Mouse (Mus musculus) left cerebral cortex, postnatal 36 days (tissue): ENCODE measurements around the gene Slc25a53. TPM values are rescaled to one million over a fixed set of nuclear protein-coding genes. Genes with fewer than 3 reads are reported as not detected.

Source experiments
- DNase-seq, 2 experiments: peaks; one replicate each; pipeline ENCODE4 v3.0.0; 2021 to 2022; ENCODE audit warnings: low spot score in 2 of 2, mixed read lengths in 1 of 2
- intact Hi-C: fragments of 180-260 bp; cut with DNase I; formaldehyde crosslinking; loops from one replicate; pipeline ENCODE4 v1.15.1; 2025
- total RNA-seq, 2 experiments: library from RNA; stranded (reverse); gene quantifications; 2 replicates each; pipeline ENCODE4 v1.2.3; 2021

The Slc25a53 gene
- total RNA-seq, result 10 to 100 TPM; 21.7 to 33.0 TPM

DNA sequence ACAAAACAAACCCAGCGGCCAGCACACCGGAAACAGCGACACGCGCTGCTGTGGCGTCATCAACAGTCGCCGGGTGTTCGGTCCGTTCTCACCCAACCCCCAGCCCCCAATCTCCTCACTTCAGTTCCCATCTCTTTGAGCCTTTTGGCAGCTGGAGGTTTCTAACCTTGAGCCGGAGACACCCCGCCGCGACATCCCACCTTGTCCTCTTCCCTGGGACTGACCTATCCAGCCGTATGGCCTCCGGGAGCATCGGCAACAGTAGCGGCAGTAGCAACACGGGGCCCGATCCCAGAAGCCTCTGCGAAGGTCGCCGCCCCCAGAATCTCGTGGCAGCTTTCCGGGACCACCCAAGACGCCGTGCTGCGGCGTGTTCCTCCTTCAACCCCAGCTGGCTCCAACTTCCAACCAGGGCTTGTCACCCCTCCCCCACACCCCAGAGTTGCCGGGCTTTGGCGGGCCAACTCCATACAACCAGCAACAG lies at the start of gene Slc25a53:
Slc25a53 (minus strand) TSS at position 303 of the 484 bp plus-strand sequence.
- intact Hi-C loops, result no loop called here
- peak; percentile 85 to 86 for DNase-seq

DNA sequence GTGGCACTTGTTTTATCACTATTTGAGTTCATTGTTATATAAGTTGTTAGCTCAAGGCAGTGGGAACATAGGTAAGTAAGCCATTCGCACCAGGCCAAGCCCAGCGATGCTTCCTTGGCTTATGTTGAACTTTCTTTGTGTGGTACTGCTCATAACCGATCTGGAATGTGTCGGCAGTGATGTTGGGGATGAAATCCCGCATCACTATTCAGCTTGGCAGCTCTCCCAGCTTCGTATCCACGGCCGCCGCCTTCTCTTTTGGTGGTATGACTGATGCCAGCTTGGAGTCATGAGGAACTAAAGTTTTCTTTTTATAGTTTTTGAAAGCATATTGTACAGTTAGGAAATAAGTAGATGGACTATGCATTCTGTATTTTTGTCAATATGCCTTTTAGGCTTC lies 25.1 kb upstream of the Slc25a53 start:
- intact Hi-C loops, result no loop called here
- DNase-seq, result peak; percentile 24 to 50

DNA sequence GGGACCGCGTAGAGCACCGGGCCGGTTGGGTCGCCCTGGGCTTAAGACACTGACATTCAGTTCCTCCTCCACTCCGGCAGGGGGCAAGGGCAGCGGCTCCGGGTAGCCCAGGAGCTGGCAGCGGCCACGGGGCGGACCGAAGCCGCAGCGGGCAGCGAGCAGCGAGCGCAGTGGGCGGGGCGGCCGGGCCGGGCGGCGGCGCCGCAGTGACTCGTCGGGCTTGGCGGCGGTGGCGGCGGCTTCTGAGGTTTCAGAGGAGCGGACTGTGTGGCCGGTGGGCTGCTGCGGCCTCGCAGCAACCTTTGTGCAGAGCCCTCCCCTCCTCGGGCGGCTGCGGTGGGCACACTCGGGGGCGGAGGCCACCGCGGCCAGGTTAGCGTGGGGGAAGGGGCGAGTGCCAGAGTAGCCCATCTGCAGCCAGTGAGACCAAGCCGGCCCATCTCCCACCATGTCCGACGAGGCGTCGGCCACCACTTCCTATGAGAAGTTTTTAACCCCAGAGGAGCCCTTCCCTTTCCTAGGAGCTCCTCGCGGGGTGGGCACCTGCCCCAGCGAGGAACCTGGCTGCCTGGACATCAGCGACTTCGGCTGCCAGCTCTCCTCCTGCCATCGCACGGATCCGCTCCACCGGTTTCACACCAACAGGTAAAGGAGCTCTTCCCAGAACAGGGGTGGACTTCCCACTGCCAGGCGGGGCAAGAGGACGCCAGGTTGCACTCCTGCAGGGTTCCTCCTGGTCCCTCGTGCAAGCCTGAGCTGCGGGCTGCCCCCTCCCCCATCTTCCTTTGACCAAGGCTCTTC lies 11.5 kb upstream of the Slc25a53 start, which contains the start of gene Fam199x:
Fam199x (plus strand) TSS at position 170 of the 801 bp plus-strand sequence.
- intact Hi-C loops, result no loop called here
- DNase-seq, result peak; percentile 65 to 73

DNA sequence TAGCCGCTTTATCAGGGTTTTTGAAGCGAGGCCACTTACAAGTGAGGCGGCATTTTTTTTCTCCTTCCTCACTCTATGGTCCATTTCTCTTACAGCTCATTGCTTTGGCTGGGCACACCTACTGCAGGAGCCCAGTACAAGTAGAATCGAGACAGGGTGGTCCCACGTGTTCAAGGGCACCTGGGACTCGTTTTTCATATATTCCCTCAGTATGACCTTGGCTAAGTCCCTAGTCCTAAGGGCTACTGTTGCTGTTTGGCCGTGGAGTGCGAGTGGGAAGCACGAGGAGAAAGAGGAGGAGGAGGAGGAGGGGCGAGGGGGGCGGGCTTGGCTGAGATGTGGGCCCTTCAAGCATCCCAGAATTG lies 10.9 kb upstream of the Slc25a53 start:
- intact Hi-C loops, result no loop called here
- DNase-seq, result peak in 1 of 2 experiments; percentile 15

DNA sequence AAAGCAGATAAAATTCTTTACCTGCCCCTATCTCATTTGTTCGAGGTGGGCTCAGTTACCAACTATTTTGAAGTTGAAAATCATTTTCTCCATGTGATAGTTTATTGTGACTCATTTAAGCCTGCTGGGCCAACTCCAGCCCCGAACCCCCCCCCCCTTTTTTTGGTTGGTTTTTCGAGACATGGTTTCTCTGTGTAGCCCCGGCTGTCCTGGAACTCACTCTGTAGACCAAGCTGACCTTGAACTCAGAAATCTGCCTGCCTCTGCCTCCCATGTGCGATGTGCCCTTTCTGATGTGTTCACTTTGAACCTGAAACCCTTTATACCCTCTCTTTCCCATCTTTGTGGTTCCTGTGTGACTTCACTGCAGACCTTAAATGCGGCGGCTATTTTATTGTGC lies 400 bp upstream of the Slc25a53 start:
- no peak for DNase-seq
- intact Hi-C loops, result no loop called here

DNA sequence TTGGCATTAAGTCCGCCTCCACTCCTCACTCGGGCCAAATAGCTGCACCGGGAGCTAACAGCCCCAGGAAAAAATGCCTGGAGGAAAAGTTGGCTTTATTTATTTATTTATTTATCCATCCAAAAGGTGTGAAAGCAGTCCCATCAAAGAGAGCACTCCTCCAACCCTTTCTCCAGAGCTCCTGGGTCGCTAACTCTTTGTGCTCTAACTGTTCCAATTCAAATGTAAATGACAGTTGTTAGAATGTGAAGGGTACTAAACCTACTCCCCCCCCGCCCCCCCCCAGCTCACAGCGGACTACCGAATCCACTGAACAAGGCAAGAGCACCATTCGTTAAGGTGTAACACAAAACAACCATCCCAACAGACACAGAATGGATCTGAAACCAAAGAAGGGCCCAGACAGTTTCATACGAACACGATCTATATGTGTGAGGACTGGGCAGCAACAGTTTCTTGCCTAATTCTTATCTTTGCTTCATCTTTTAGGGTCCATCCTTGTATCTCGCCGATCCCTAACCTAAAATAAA lies 567 bp downstream of the Slc25a53 start:
- intact Hi-C loops, result no loop called here
- DNase-seq, result no peak

DNA sequence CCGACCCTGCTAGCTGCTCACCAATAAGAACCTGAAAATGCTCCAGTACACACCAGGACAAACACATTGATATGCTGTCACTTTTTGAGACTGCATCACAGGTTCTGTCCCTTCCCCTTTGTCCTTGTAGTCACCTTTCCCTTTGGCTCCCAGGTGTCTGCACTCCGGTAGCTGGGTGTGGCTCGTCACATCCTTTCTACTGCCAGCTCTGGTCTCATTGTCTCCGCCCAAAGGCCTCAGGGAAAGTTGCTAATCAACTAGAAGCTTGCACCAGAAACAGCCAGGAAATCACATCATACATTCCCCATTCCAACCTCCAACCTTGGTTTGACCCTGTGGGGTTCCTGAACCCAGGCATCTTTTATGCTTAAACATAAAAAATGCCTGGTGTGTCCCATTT lies 3.8 kb downstream of the Slc25a53 start:
- intact Hi-C loops, result no loop called here
- no peak for DNase-seq

DNA sequence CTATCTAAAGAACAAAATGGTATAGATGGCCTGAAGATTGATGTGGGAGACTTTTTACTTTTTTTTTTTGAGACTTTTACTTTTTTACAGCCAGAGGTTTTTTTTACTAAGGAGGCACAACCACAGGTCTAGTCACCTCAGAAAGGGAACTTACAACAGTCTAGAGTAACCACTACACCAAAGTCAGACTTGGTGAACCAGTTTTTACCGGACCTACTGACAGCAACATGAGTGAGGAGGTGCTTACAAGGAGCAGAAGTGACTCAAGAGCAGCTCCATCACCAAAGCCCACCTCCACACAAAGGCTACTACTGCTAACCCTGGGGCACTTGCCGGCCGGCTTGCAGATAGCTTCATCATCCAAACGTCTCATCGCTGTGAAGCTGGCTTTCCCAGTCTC lies 6.4 kb downstream of the Slc25a53 start:
- intact Hi-C loops, result no loop called here
- no peak for DNase-seq

DNA sequence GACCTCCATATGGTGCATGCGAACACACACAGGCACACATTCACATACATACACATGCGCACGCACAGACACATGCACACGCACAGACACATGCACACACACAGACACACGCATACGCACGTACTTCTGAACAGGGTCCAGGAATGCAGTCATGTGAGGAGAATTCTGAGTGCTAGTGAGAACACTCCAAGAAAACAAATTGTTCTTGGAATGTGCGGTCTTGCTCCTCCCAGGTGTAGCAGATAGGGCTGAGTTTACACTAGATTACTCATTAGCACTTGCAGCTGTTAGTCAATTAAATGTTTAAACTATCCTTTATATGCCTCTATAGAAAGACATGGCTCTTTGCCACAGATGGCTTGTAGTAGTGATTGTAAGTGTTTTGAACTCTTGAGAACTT lies 7.2 kb downstream of the Slc25a53 start:
- no peak for DNase-seq
- intact Hi-C loops, result no loop called here

DNA sequence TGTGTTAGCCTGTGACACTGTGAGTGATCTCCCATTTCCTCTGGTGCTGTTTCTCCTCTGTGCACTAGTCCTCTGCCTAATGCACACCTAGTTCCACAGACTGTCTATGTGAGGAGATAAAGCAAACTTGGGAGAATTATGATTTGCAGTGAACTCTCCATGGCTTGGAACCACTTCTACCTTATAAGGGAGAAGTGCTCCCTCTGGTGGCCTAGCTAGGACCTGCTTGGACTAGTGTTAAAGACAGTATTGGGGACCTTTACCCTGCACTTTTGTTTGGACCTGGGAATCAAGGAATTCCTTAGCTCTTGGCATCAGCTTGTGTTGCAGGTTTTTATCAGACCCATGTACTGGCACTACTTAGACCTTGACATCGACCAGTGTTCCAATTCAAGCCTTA lies 18.8 kb downstream of the Slc25a53 start:
- intact Hi-C loops, result loop anchor here (5.0 to 10.0 kb wide), 3 partner anchors 42 to 425 kb away; partner anchors contain the start of genes Morf4l2, Tceal3, Tmsb15b1 and Tmsb15b2

DNA sequence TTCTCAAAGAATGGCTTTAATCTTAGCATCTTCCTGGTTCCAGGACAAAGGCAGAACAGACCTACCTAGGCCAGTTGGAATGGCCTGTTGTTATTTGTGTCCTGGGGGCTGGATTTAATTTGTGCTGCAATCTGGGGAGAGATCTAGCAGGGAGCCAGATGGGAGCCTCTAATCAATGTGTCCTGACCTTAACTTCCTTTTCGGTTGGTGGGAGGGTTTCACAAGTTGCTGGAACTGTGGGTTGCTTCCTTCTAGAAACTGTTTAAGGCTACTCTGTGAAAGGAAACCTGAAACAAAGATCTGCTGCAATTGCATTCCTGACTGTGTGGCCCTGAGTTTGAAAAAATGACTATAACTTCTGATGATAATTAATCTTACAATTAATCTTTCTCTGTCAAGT lies 20.4 kb downstream of the Slc25a53 start:
- DNase-seq, result no peak
- intact Hi-C loops, result loop anchor here (5.0 to 10.0 kb wide), 3 partner anchors 40 to 423 kb away; partner anchors contain the start of genes Morf4l2, Tceal3, Tmsb15b1 and Tmsb15b2

More for the DNA sequence above, 18.8 kb downstream of the Slc25a53 start:
- DNase-seq, result peak; percentile 15 to 29

DNA sequence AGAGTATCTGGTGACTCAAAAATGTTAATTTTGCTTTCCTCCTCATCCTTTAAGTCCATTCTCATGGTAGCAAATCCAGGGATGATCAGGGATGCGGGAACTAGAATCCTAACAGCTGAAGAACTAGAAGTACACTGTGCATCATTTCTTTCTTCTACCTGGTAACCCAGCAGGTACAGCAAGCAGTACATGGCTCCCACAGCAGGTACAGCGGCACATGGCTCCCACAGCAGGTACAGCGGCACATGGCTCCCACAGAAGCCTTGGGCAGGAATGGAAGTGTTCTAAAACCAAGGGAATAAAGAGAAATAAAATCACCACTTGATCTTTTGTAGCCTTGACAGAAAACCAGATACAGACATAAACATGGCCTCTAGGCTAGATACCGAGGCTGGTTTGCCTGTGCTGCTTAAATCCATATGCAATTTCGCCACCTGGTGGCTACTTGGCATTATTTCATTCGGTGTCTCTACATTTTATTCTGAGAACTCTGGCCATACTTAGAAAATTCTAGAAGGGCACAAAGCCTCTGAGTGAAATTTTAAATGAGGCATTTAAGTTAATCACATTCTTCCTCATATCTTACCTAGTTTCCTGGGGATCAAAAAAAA lies 22.9 kb downstream of the Slc25a53 start:
- intact Hi-C loops, result loop anchor here (2.0 to 10.0 kb wide), 4 partner anchors 38 to 420 kb away; partner anchors contain the start of genes Morf4l2, Tceal3, Tmsb15b1 and Tmsb15b2
- DNase-seq, result peak in 1 of 2 experiments; percentile 25

DNA sequence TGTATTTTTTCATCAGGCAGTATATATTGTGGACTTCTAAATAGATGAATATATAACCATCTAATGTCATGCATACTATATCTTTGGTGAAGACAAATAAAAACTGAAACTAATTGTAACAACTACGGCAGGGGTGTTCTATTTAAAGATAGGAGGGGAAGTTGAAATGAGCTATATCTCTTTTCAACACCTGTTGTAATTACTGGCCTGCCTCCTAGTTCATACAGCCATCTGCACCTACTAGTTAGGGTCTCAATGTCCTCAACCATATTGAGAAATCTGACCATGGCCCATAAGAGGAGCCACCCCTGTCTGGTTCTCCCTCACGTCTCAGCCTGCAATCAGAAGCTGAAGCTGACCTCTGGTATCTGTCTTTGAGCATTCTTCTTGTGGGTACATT lies 41.8 kb downstream of the Slc25a53 start:
- intact Hi-C loops, result loop anchor here (10.0 kb wide), 2 partner anchors 251 to 371 kb away; partner anchors contain the start of gene Morf4l2
- no peak for DNase-seq

DNA sequence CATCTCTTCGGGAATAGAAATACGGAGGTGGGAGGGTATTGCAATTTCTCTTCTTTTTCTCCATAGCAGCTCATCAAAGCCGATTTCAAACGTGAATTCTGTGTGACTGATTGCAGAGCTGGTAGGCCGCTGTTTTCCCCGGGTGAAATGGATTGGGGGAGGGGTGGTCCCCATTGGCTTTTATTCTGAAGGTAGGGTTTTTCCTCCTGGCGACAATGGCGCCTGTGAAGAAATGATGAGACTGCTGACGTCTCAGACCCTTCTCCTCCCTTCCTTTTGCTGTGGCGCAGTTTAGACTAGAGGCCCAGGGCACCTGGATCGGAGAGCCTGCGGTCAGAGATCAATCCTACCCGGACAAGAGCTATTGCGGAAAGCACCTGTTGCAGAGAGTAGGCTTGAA lies 44.5 kb downstream of the Slc25a53 start:
- DNase-seq, result peak; percentile 18 to 31
- intact Hi-C loops, result loop anchor here (10.0 kb wide), 2 partner anchors 249 to 369 kb away; partner anchors contain the start of gene Morf4l2

DNA sequence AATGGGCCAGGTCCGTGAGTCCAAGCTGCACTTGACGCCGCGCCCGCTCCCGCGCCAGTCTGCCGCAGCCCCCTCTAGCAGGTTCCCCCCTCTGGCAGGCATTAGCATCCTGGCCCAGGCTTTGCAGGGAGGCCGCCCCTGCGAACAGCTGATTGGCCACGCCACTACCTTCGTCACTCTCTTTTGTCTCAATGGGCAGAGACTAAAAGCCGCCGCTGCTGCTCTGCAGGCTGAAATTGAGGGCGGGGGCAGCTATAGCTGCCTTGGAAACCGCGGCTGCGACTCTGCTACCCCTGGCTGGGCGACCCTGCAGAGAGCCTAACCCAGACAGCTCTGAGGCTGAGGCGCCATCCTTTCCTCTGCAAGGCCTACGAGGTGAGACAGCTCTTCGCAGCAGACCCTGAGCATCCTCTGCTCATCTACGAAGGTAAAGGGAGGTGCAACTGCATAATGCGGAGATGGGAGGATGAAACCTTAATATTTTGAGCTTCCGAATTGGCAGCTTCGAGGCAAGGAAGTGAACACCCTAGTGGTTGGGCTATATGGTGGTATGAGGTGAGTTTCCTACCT lies 45.0 kb downstream of the Slc25a53 start, which contains the start of gene Zcchc18:
Zcchc18 (plus strand) TSS at position 178 of the 570 bp plus-strand sequence.
- peak; percentile 80 to 84 for DNase-seq
- intact Hi-C loops, result loop anchor here (10.0 kb wide), 2 partner anchors 248 to 368 kb away; partner anchors contain the start of gene Morf4l2

DNA sequence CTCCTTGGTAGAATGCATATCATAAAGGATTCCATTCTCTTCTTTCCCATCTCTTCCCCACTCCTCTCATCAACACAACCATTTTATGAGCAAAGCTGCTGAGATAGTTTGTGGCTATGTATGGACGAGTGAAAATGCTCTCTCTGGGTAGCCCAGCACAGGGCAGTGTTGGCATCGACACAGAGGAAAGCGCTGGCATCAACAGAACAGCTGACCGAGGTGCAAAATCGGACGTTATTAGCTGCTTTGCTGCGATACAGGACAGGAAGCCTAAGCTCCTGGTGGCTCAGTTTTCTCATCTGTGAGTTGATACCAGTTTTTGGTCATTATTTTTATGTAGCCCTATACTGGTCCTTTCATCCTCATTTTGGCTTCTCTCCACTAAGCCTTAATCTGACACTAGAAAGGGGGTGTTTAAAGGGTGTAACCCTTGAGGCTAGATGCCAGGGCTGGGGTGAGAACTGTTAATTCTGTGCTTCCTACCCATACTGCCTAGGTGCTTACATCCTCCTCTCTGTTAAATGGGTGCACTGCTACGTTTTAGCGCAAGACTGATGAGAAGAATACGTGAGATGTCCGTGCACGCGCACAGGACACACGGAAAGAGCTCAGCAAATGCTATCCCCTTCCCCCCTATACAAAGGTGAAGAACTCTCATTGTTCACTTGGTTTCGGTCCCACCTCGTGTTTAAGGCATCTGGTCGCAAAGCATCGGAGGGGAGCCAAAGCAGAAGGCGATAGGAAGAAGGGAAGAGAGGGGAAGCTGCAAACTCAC lies 45.7 kb downstream of the Slc25a53 start:
- no peak for DNase-seq
- intact Hi-C loops, result loop anchor here (10.0 kb wide), 2 partner anchors 248 to 368 kb away; partner anchors contain the start of gene Morf4l2

DNA sequence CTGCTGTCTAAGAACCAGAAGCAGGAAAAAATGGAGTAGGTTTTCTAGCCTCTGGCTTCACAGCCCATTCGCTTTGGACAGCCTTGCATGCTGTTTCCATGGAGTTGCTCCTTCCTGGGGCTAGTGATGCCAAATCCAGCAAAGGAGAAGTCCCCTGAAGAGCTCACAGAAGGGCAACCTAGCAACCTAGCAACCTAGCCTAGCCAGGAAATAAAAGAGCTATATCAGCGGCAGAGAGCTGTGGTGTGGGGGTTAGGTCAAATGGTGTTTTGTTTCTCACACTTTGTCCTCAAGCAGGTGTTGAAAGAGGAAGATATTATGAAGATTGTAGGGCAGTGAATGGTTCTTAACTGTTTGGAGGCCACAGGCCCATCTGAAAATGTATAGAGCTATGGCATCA lies 46.8 kb downstream of the Slc25a53 start:
- intact Hi-C loops, result loop anchor here (10.0 kb wide), 2 partner anchors 246 to 366 kb away; partner anchors contain the start of gene Morf4l2
- no peak for DNase-seq

DNA sequence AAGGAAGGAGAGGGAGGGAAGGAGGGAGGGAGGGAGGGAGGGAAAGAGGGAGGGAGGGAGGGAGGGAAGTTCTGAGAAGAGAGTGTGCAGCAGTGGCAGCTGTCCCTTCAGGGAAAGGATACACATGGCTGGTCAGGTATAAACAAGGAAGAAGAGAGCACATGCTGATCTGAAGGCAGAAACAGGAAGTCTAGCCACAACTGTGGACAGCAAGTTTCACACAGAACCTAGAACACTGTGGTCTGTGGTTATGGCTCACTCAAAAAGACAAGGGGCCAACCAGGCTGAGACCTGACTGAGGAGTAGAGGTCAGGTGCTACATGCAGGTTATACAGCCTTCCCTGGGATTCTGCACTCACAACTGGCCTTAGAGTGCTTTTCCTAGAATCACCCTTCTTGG lies 52.1 kb downstream of the Slc25a53 start:
- no peak for DNase-seq
- intact Hi-C loops, result no loop called here

DNA sequence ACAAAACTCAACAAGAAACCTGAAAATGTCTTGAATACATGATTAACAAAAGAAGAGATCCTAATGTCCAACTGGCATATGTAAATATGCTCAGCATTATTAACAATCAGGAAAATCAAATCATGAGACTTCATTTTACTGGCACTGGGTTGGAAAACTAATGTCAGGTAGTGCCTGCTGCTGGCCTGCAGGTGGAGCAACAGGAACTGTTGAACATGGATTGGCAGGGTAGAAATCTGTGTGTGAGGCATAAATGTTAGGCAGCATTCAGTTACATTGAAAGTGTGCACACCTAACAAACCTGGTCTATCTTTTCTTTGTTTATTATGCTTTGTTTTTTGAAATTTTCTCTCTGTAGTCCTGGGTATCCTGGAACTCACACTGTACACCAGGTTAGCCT lies 59.5 kb downstream of the Slc25a53 start:
- DNase-seq, result no peak
- intact Hi-C loops, result loop anchor here (5.0 kb wide), 1 partner anchor 39 kb away; no protein-coding TSS in a partner anchor
